Mouse (Mus musculus): ENCODE results near the gene Pkn1. TPM values are rescaled to one million over a fixed set of nuclear protein-coding genes. Genes with fewer than 3 reads are reported as not detected.

Gene Pkn1
- polyA plus RNA-seq, 1 experiment from 2014 or later: 31.8 TPM

DNA sequence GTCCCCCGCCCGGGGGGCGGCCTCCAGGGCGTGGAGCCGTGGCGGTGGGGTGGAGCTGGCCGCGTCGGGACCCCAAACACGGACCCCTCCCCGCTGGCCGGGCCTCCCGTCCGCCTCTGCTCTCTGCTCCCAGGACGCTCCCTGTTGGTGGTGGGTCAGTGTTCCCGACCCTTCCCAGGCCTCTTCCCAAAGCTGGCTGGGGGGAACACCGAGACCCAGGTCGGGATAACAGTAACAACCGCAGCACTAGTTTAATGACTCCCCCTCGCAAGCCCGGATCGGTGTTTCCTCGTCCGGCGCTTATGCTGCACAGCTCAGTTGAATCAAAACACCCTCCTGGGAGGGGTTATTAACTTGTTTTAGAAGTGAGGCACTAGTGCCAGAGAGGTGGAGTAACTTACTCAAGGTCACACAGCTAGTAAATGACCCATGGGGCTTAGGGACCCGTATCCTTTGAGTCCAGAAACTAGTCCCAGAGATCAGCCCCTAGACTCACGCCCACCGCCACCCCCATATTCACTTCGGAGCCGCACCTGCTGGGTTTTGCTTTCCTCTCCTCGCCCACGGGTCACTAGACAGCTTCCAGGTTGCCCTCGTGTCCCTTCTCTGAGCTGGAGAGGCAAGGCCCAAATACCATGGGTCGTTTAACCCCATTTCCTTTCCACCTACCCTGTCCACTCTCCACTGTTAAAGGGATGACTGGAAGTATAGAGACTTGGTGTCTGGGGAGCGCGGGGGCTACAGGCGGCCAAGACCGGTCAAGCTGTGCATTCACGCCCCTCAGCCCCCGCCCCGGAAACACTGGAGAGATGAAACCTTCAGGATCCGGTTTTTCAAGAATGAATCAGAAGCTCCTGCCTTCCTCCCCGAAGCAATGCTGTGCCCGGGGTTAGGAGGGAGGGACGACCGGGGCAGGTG, 46.0 kb downstream of the Pkn1 start:
- peak overlapping the region; percentile 81 for H3K4me3 ChIP-seq (ENCODE audit: low read length)
- H3K4me1 ChIP-seq (replicated peaks; ENCODE audit: control insufficient read depth, insufficient read depth, low read length): peaks cover 20% of the 10 kb centered on the region
- no peak; the same call in 1 of the 2 replicates for ATAC-seq (ENCODE audit: low read depth)
- H3K36me3 ChIP-seq (ENCODE audit: control insufficient read depth, insufficient read depth, low read length): 0 out of 2 replicates have a peak, but pooled peaks cover 5% of the 10 kb centered on the region
- peak overlapping the region; percentile 77 for H3K27ac ChIP-seq (ENCODE audit: low read length)
- H3K27me3 ChIP-seq (ENCODE audit: control insufficient read depth, insufficient read depth, low read depth, low read length): no peaks in the 10 kb centered on the region
- peak overlapping the region; percentile 93 for H3K9ac ChIP-seq (ENCODE audit: low read length)
- WGBS: 2% methylated on average over 46 of the region's 46 CpGs
- no peaks in the 10 kb centered on the region for H3K9me3 ChIP-seq (ENCODE audit: control insufficient read depth, low read length)
- H3K4me2 ChIP-seq (ENCODE audit: low read depth, low read length): peak overlapping the region; percentile 90

DNA sequence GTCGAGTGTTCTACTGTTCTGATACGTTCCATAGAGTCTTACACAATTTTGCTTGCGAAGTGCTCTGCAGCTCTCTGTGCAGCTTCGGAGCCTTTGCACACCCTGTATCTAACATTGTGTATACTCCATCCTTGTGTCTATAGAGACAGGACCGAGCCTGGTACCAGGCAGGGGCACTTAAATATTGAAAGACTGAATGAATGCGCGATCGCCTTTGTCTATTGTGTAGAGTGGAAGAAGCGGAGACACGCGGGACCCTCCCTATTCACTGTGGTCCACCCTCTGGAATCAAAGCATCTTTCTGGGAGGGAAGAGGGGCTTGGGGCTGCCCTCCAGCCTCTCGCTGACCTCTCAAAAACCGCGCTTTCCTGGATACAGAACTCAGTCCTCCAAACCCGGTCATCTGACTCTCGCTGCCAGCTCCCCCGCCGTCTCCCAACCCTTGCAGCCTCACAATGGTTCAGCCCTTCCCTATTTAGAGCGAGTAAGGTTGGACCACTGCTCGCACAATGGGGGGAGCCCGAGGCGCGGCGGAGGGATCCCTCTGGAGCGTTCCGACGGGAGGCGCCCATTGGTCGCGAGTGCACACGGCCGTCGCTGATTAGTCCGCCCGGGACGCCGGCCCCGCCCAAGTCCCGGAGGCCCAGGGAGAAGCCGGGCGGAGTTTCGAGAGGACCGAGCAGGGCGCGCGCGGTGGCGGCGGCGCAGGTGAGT, 46.8 kb downstream of the Pkn1 start, which contains the start of gene Gipc1:
Gipc1 (plus strand) TSS at position 648 of the 714 bp plus-strand sequence.
- H3K27ac ChIP-seq (ENCODE audit: low read length): peak within 1 kb of the TSS; percentile 85
- H3K4me3 ChIP-seq (ENCODE audit: low read length): peak within 1 kb of the TSS; percentile 81
- ATAC-seq (ENCODE audit: low read depth): peak; percentile 97
- no peaks in the 10 kb centered on the region for H3K27me3 ChIP-seq (ENCODE audit: control insufficient read depth, insufficient read depth, low read depth, low read length)
- H3K9me3 ChIP-seq (ENCODE audit: control insufficient read depth, low read length): no peaks in the 10 kb centered on the region
- peak within 1 kb of the TSS; percentile 90 for H3K4me2 ChIP-seq (ENCODE audit: low read depth, low read length)
- peak within 1 kb of the TSS; percentile 93 for H3K9ac ChIP-seq (ENCODE audit: low read length)
- peaks cover 15% of the 10 kb centered on the region for H3K4me1 ChIP-seq (replicated peaks; ENCODE audit: control insufficient read depth, insufficient read depth, low read length)
- 3% methylated on average over 50 of the region's 50 CpGs for WGBS
- H3K36me3 ChIP-seq (ENCODE audit: control insufficient read depth, insufficient read depth, low read length): 0 out of 2 replicates have a peak, but pooled peaks cover 3% of the 10 kb centered on the region

DNA sequence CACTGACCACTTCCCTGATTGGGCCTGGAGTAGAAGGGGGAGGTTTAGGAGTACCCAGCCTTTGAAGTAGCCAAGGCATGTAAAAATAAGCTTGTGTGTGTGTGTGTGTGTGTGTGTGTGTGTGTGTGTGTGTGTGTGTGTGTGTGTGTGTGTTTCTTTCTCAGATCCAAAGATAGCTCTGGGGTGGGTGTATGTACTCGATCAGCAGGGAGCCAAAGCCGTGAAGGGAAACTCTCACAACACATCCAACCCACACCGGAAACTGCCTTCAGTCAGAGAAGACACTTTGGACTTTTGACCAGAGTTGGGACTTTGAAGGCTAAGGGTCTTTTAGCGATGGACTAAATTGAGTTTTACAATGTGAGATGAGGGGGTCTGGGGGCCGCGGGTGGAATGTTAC, 49.3 kb downstream of the Pkn1 start:
- Histone ChIP-seq H3K4me1 (replicated peaks; ENCODE audit: control insufficient read depth, insufficient read depth, low read length) (peaks cover 8% of the 10 kb centered on the region), H3K4me2 (ENCODE audit: low read depth, low read length) (no peak overlapping the region), H3K27me3 (ENCODE audit: control insufficient read depth, insufficient read depth, low read depth, low read length) (no peaks in the 10 kb centered on the region), H3K27ac (ENCODE audit: low read length) (no peak overlapping the region), H3K4me3 (ENCODE audit: low read length) (no peak overlapping the region), H3K9me3 (ENCODE audit: control insufficient read depth, low read length) (no peaks in the 10 kb centered on the region), H3K9ac (ENCODE audit: low read length) (no peak overlapping the region), H3K36me3 (ENCODE audit: control insufficient read depth, insufficient read depth, low read length) (no peaks in the 10 kb centered on the region)
- WGBS: 92% methylated on average over 6 of the region's 6 CpGs
- ATAC-seq (ENCODE audit: low read depth): no peak

DNA sequence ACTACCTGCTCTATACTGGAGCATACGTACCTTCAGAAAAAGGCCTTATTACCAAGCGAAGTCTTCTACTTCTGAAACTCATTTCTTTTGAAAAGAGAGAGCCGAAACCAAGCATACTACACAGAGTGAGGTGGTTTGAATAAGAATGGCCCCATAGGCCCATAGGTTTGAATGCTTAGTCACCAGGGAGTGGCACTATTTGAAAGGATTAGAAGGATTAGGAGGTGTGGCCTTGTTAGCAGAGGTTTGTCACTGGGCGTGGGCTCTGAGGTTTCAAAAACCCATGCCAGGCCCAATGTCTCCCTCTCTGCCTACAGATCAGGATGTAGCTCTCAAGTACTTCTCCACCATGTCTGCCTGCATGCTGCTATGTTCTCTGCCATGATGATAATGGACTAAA, 50.9 kb downstream of the Pkn1 start:
- no peak overlapping the region for H3K4me2 ChIP-seq (ENCODE audit: low read depth, low read length)
- WGBS: 95% methylated on average over 4 of the region's 4 CpGs
- no peaks in the 10 kb centered on the region for H3K9me3 ChIP-seq (ENCODE audit: control insufficient read depth, low read length)
- no peak overlapping the region for H3K27ac ChIP-seq (ENCODE audit: low read length)
- no peak for ATAC-seq (ENCODE audit: low read depth)
- no peak overlapping the region for H3K9ac ChIP-seq (ENCODE audit: low read length)
- H3K27me3 ChIP-seq (ENCODE audit: control insufficient read depth, insufficient read depth, low read depth, low read length): no peaks in the 10 kb centered on the region
- H3K36me3 ChIP-seq (ENCODE audit: control insufficient read depth, insufficient read depth, low read length): no peaks in the 10 kb centered on the region
- H3K4me3 ChIP-seq (ENCODE audit: low read length): no peak overlapping the region
- no peaks in the 10 kb centered on the region; the same call in 1 of the 2 replicates for H3K4me1 ChIP-seq (replicated peaks; ENCODE audit: control insufficient read depth, insufficient read depth, low read length)

DNA sequence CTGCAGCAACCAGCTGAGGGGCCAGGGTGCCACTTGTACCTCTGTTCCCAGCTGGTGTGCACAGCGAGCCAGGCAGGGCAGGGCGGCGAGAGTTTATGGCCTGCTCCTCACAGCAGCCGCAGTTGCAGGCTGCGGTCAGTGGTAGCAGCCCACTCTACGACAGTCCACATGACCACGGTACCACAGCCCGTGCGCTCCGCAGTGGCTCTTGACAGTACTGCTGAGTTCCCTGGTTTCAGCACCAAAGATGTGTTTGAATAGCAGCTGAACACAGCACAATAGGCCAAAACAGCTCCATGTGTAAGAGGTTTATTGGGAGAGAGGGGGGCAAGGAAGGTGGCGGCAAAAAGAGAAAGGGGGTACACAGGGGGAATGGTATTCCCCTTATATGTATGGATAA, 51.5 kb downstream of the Pkn1 start:
- no peak overlapping the region for H3K4me2 ChIP-seq (ENCODE audit: low read depth, low read length)
- H3K27ac ChIP-seq (ENCODE audit: low read length): no peak overlapping the region
- no peak overlapping the region for H3K4me3 ChIP-seq (ENCODE audit: low read length)
- H3K27me3 ChIP-seq (ENCODE audit: control insufficient read depth, insufficient read depth, low read depth, low read length): no peaks in the 10 kb centered on the region
- H3K9ac ChIP-seq (ENCODE audit: low read length): no peak overlapping the region
- no peaks in the 10 kb centered on the region for H3K9me3 ChIP-seq (ENCODE audit: control insufficient read depth, low read length)
- WGBS: 95% methylated on average over 11 of the region's 11 CpGs
- no peaks in the 10 kb centered on the region for H3K36me3 ChIP-seq (ENCODE audit: control insufficient read depth, insufficient read depth, low read length)
- H3K4me1 ChIP-seq (replicated peaks; ENCODE audit: control insufficient read depth, insufficient read depth, low read length): no peaks in the 10 kb centered on the region; the same call in 1 of the 2 replicates
- no peak for ATAC-seq (ENCODE audit: low read depth)

DNA sequence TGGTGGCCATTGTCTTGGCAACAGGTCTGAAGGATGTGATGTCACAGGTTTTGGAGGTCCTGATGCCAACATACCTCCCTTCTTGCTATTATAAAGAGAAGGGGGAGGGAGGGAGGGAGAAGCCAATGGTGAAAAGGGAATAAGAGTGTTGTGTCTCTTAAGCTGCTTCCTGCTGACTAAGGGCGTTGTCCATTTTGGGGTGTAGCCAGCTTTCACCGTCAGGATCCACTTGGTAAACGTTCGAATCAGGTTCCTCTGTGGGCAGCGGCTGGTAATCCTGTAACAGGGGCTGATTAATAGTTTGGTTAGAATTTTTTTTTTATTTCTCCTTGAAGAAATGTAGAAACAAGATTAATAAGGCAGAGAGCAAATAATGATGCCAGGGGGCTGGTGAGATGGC, 59.3 kb downstream of the Pkn1 start:
- Histone ChIP-seq H3K4me1 (replicated peaks; ENCODE audit: control insufficient read depth, insufficient read depth, low read length) (no peaks in the 10 kb centered on the region), H3K36me3 (ENCODE audit: control insufficient read depth, insufficient read depth, low read length) (no peaks in the 10 kb centered on the region), H3K4me2 (ENCODE audit: low read depth, low read length) (no peak overlapping the region), H3K27ac (ENCODE audit: low read length) (no peak overlapping the region), H3K9ac (ENCODE audit: low read length) (no peak overlapping the region), H3K9me3 (ENCODE audit: control insufficient read depth, low read length) (peaks cover 3% of the 10 kb centered on the region; the same call in 1 of the 2 replicates), H3K4me3 (ENCODE audit: low read length) (no peak overlapping the region), H3K27me3 (ENCODE audit: control insufficient read depth, insufficient read depth, low read depth, low read length) (no peaks in the 10 kb centered on the region)
- 53% methylated on average over 5 of the region's 5 CpGs for WGBS
- ATAC-seq (ENCODE audit: low read depth): no peak

DNA sequence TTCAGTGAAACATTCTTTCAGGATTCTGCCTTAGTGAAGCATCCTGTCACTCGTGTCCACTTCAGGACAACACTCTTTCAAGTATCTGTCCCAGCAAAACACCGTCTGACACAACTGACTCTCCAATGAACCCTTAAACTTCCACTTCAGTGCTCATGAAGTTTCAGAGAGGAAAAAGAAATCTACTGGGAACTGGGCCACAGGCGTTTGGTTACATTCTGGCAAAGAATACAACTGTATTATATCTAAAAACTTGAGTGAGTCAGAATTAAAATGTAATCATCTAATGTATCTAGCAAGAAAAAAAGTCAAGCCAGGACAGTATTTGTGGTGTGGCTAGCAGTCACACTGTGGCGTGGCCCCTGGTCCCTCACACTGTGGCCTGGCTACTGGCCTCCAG, 60.1 kb downstream of the Pkn1 start:
- Histone ChIP-seq H3K36me3 (ENCODE audit: control insufficient read depth, insufficient read depth, low read length) (no peaks in the 10 kb centered on the region), H3K4me2 (ENCODE audit: low read depth, low read length) (no peak overlapping the region), H3K9me3 (ENCODE audit: control insufficient read depth, low read length) (peaks cover 3% of the 10 kb centered on the region; the same call in 1 of the 2 replicates), H3K4me1 (replicated peaks; ENCODE audit: control insufficient read depth, insufficient read depth, low read length) (no peaks in the 10 kb centered on the region), H3K27ac (ENCODE audit: low read length) (no peak overlapping the region), H3K4me3 (ENCODE audit: low read length) (no peak overlapping the region), H3K27me3 (ENCODE audit: control insufficient read depth, insufficient read depth, low read depth, low read length) (no peaks in the 10 kb centered on the region), H3K9ac (ENCODE audit: low read length) (no peak overlapping the region)
- ATAC-seq (ENCODE audit: low read depth): no peak
- WGBS: 56% methylated on average over 4 of the region's 4 CpGs

DNA sequence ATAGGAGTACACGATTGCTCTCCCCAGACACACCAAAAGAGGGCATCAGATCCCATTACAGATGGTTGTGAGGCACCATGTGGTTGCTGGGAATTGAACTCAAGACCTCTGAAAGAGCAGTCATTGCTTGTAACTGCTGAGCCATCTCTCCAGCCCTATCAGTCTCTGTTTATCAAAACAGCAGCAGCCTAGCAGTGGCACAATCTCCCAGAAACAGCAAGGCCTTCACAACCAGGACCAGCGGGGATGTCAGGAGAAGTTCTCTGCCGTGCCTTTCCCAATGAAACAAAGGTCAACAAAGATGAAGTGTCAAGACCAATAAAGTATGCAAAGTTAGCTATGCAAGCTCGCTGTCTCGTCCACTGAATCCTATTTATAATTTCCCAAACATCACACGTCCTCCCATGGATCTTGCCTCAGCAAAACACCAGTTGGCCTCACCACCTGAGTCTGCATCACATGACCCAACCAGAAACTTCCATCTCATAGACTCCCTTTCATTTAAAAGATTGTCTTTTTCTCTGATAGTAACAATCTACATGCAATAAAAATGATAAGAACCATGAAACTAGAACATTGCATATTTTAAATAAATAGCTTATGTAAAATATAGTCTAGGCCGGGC, 66.8 kb downstream of the Pkn1 start:
- no peak overlapping the region for H3K4me2 ChIP-seq (ENCODE audit: low read depth, low read length)
- no peak overlapping the region for H3K4me3 ChIP-seq (ENCODE audit: low read length)
- no peaks in the 10 kb centered on the region for H3K27me3 ChIP-seq (ENCODE audit: control insufficient read depth, insufficient read depth, low read depth, low read length)
- H3K4me1 ChIP-seq (replicated peaks; ENCODE audit: control insufficient read depth, insufficient read depth, low read length): no peaks in the 10 kb centered on the region
- H3K27ac ChIP-seq (ENCODE audit: low read length): no peak overlapping the region
- no peaks in the 10 kb centered on the region for H3K36me3 ChIP-seq (ENCODE audit: control insufficient read depth, insufficient read depth, low read length)
- no peak overlapping the region for H3K9ac ChIP-seq (ENCODE audit: low read length)
- peaks cover 3% of the 10 kb centered on the region; the same call in 1 of the 2 replicates for H3K9me3 ChIP-seq (ENCODE audit: control insufficient read depth, low read length)
- 64% methylated on average over 7 of the region's 7 CpGs for WGBS
- ATAC-seq (ENCODE audit: low read depth): no peak

Data from lung, embryonic 16.5 days (tissue).